In the genomic region with DNA sequence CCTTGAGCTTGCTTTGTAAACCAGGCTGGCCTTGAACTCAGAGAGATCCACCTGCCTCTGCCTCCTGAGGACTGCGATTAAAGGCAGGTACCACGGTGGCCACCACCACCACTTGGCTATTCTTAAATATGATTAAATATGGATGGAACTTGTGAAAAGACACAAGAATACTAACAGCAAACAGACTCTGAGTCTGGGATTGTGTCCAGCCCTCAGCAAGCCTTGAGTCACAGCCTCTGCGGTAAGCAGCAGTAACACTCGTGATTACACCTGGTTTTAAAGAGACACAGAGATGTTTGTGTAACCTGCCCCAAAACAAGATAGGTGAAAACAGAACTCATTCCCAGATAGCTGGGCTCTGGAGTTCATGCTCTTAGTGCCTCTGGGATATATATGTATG, we compare ENCODE assay signal across 25 mouse cellular contexts.
DNase-seq lines count a peak whose midpoint lies in the region; ATAC-seq lines count a peak whose summit lies in the region.
"Had no signal": no experiment of that assay in that cellular context is flagged by ENCODE, and none has a peak within 500 bp of the region (broad histone marks: within the 10 kb centered on the region; RNA-seq: fewer than 3 reads in every experiment).

No protein-coding gene starts in this region.

- H3K36me3 ChIP-seq in heart, embryonic 10.5 days: no peaks in the 10 kb centered on the region
- no peaks in the 10 kb centered on the region for H3K36me3 ChIP-seq in neural tube, embryonic 15.5 days
- H3K36me3 ChIP-seq: embryonic facial prominence, embryonic 13.5 days; embryonic facial prominence, embryonic 15.5 days; forebrain, embryonic 10.5 days; forebrain, embryonic 12.5 days had no signal

- no peaks in the 10 kb centered on the region for H3K4me1 ChIP-seq in heart, embryonic 10.5 days
- no peaks in the 10 kb centered on the region for H3K4me1 ChIP-seq in neural tube, embryonic 15.5 days
- H3K4me1 ChIP-seq: forebrain, embryonic 10.5 days; forebrain, embryonic 12.5 days had no signal

- WGBS in heart, embryonic 10.5 days: 91% methylated on average over 4 of the region's 4 CpGs
- 96% methylated on average over 4 of the region's 4 CpGs for WGBS in neural tube, embryonic 15.5 days

- H3K9ac ChIP-seq in neural tube, embryonic 15.5 days (replicated peaks): no peak overlapping the region
- H3K9ac ChIP-seq: embryonic facial prominence, embryonic 13.5 days; embryonic facial prominence, embryonic 15.5 days; forebrain, embryonic 12.5 days had no signal

- no peak overlapping the region for H3K4me3 ChIP-seq in heart, embryonic 10.5 days
- H3K4me3 ChIP-seq in neural tube, embryonic 15.5 days (replicated peaks): no peak overlapping the region
- H3K4me3 ChIP-seq: embryonic facial prominence, embryonic 13.5 days; embryonic facial prominence, embryonic 15.5 days; erythroblast, embryonic 14.5 days; forebrain, embryonic 10.5 days; forebrain, embryonic 12.5 days had no signal

- H3K27ac ChIP-seq in heart, embryonic 10.5 days: no peak overlapping the region
- no peak overlapping the region for H3K27ac ChIP-seq in neural tube, embryonic 15.5 days (replicated peaks)
- H3K27ac ChIP-seq: embryonic facial prominence, embryonic 13.5 days; embryonic facial prominence, embryonic 15.5 days; forebrain, embryonic 10.5 days; forebrain, embryonic 12.5 days had no signal

- no peaks in the 10 kb centered on the region for H3K27me3 ChIP-seq in heart, embryonic 10.5 days (ENCODE audit: insufficient read depth, poor library complexity, severe bottlenecking)
- no peaks in the 10 kb centered on the region for H3K27me3 ChIP-seq in neural tube, embryonic 15.5 days (replicated peaks)
- H3K27me3 ChIP-seq: embryonic facial prominence, embryonic 13.5 days; embryonic facial prominence, embryonic 15.5 days; forebrain, embryonic 12.5 days; Patski had no signal

- intact Hi-C loops in heart, postnatal 36 days (cut with DNase I): no loop called here

- no peak for ATAC-seq in neural tube, embryonic 15.5 days (ENCODE audit: low FRiP score)
- ATAC-seq: activated CD4-positive, CD25-positive, alpha-beta regulatory T cell, adult 4 months; forebrain, embryonic 14.5 days; forebrain, embryonic 16.5 days; Patski had no signal

- DNase-seq in heart, embryonic 10.5 days (ENCODE audit: low spot score): peak; percentile 51
- DNase-seq in heart, postnatal 36 days: no peak
- DNase-seq in 3T3-L1 (ENCODE audit: low read depth, low spot score): peak; percentile 57
- peak; percentile 13 for DNase-seq in brain, adult 2 months (ENCODE audit: low read depth, low spot score)
- no peak for DNase-seq in kidney, postnatal 25 days
- DNase-seq: adrenal gland, adult 8-10 months; adrenal gland, postnatal 14 days; adrenal gland, postnatal 36 days; cerebellum, adult 11 months; cerebellum, adult 18-20 months; cerebellum, adult 8-10 months; cerebellum, adult 9-11 months; cerebellum, postnatal 14 days; cerebellum, postnatal 36 days; embryo, embryonic 11 days had no signal

- no peak overlapping the region for H3K4me2 ChIP-seq in neural tube, embryonic 15.5 days
- H3K4me2 ChIP-seq: embryonic facial prominence, embryonic 13.5 days; embryonic facial prominence, embryonic 15.5 days; forebrain, embryonic 12.5 days had no signal

- no peaks in the 10 kb centered on the region for H3K9me3 ChIP-seq in heart, embryonic 10.5 days
- H3K9me3 ChIP-seq in neural tube, embryonic 15.5 days (replicated peaks): no peaks in the 10 kb centered on the region
- H3K9me3 ChIP-seq: embryonic facial prominence, embryonic 13.5 days; embryonic facial prominence, embryonic 15.5 days; forebrain, embryonic 10.5 days; forebrain, embryonic 12.5 days had no signal

Comparison
In these comparisons a context has a peak if more than half of its experiments do, and no peak if none do; other contexts are left out.
1. DNase-seq: peak in heart, embryonic 10.5 days (single experiment), 3T3-L1 (single experiment) and brain, adult 2 months (single experiment); none in heart, postnatal 36 days (0 of 2) and kidney, postnatal 25 days (0 of 2).